Mouse (Mus musculus) urinary bladder, postnatal 14 days (tissue): Measurements from ENCODE around the gene Vegfc.
A peak's percentile ranks its signal among the peaks of the same experiment; 100 is the strongest.

ENCODE experiments used
- DNase-seq: peaks from one replicate; pipeline ENCODE4 v3.0.0; 2021; ENCODE audit warnings: low spot score

Gene Vegfc

DNA sequence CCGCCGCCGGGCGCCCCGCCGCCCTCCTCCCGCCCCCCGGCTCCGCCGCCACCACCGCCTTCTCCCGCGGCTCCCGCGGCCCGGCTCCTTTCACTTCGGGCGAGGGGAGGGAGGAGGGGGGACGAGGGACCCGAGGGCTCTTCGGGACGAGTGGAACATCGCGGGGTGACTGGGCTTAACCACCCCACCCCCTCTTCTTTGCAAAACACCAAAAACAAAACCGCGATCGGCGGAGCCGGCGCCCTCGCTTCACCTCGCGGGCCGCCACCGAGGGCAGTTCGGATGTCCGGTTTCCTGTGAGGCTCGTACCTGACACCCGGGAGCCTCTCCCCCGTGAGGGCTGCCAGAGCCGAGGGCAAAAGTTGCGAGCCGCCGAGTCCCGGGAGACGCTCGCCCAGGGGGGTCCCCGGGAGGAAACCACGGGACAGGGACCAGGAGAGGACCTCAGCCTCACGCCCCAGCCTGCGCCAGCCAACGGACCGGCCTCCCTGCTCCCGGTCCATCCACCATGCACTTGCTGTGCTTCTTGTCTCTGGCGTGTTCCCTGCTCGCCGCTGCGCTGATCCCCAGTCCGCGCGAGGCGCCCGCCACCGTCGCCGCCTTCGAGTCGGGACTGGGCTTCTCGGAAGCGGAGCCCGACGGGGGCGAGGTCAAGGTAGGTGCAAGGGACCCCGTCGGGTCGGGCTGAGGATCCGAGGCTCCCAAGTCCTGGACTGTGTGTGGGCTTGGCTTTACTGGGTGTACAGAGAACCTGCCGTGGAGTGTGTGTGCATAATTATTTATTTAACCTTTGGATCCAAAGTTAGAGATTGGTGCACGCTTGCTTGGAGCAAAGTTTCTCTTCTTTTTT is at the start of gene Vegfc:
Gene Vegfc, plus strand, starts transcription at position 336 of the 850 bp plus-strand sequence.
- peak; percentile 27 for DNase-seq

DNA sequence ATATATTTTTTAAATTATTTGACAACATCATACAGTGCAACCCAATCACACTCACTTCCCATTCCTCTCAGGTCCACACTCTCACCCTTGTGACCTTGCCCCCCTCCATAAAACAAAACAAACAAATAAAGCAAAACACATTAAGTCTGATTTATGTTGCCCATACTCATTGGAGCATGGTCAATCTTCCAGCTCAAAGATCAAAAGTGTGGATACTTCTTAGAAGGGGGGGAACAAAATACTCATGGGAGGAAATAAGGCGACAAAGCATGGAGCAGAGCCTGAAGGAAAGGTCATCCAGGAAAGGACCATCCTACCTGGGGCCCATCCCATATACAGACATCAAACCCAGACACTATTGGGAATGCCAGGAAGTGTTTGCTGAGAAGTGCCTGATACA is 42.8 kb upstream of the Vegfc start:
- DNase-seq: no peak

DNA sequence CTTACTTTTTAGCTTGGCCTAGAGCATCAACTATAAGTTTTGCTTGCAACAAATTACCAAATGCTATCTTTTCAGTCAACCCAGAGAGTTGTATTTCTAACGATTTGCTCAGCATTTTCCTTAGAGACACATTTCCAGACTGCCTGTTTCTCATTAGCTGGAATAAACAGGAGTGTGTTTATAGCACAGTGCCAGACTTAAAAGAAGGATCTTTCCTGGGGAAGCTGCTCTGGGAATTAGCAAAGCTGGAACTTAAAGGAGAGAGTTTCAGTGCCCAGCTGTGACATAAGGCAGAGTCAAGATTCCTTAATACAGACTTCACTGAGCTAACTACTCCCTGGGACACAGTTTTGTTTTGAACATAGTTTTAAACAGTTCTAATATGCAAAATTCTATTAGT is 34.8 kb upstream of the Vegfc start:
- no peak for DNase-seq

DNA sequence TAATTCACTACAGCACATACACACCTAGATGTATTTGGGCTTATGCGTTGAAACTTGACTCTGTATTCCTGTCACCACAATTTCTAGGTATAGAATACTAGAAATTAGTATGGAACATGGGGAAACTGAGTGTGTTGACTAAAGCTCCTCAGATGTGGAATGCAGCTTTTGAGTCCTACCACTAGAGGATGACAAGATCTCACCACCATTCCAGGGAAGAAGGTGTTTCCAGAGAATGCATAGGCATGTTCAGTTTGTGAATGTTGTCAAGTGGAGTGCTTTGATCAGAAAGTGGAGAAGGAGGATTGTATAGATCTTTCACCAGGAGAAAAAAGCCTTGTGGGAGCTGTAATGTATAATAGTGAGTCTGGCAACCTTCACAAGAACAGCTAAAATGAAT is 33.9 kb upstream of the Vegfc start:
- no peak for DNase-seq

DNA sequence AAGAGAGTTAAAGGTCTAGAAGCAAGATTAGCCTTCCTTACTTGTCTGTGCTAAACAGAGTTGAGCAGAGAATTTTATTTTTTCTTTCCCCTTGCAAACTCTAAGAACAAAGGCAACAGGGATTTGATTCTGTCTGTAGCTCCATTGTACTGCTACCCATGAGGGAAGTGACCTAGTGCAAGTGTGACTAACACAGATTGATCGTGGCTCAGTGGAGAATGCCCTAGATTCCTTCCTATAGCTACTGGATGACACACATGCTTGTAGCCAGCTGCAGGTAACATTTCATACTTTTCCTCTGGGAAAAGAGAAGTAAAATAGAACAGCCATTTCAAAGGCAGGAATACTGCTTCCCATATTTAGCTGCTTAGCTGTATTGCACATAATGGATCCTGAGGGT is 24.2 kb upstream of the Vegfc start:
- DNase-seq: no peak

DNA sequence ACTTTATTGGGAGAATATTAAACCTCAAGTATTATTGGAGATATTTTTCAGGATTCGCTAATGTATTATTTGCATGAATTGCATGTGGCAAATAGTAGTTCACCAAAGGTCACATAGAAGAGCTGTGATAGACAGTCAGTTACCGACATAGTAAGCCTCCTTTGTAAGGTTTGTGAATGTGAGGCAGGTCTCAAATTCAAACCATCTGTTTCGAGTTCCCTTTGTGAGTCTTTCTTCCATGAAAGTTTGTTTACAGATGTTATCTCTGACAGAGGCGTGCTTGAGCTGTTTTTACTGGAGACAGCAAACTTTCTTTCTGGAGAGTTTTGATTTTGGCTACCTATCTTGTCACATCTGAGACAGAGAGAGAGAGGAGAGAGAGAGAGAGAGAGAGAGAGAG is 11.9 kb upstream of the Vegfc start:
- no peak for DNase-seq

DNA sequence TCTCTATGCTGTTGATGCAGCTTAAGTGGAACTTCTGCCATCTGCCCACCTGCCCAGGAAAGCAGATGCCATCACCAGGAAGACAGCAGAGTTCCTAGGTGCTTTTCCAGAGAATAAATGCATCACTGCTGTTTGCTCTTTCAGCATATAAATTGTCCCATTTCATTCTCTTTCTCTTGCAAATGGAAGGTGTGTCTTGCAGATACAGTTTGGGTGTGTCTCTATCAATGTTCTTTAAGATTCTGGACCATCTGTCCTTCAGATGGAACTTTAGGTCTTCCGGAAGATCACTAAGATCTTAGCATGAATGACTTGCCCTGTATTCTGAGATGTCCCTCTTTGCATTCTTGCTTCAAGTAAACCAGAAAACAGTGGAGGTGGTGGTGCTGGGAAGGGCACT is 1.1 kb upstream of the Vegfc start:
- no peak for DNase-seq

DNA sequence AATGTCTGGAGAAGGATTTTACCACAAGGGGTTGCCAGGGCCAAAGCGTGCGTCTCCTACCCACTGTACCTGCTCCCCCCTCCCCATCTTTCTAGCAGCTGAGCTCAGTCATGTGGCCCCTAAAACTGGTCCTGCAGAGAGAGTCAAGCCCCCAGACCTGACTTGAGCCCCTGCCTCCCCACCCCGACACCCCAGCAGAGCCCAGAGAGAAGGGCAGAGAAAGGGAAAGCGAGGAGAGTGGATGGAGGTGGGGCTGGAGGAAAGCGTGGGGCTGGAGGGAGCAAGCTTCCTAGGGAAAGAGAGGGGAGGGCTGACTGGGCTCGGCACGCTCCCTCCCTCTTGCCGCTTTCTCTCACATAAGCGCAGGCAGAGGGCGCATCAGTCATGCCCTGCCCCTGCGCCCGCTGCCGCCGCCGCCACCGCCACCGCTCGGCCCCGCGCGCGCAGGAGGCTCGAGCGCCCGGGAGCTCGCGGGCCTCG is 575 bp upstream of the Vegfc start:
- peak; percentile 54 for DNase-seq

DNA sequence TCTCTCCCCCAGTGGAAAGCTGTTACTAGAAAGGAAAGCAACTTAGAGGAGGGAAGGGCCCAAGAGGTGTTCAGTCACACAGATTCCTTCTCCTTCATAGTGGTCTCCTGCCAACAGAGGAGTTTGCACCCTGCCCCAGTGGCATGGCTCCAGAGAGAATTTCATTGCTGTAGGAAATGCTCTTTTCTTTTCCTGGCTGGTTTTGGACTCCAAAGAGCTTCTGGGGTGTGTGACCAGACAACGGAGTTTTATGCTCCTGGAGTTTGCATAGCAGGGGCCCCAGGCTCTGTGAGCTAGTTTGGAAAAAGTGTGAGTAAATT is 675 bp downstream of the Vegfc start:
- peak; percentile 3 for DNase-seq

DNA sequence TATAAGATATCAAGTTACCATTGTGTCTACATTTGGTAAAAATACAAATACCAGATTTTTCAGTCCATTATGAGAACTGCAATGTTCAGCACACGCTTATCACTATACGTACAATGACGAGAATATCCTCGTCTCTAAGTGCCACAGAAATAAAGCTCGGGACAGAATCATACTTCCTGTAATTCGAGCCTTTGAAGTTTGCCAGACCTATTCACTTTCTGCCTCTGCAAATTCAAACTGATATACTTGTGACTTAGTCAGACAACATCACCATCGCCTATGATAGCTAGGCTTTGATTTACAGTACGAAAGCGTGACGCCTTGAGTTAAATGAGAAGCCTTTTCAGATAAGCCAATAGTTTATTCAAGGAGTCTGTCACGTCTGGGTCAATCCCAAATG is 1.6 kb downstream of the Vegfc start:
- DNase-seq: no peak

DNA sequence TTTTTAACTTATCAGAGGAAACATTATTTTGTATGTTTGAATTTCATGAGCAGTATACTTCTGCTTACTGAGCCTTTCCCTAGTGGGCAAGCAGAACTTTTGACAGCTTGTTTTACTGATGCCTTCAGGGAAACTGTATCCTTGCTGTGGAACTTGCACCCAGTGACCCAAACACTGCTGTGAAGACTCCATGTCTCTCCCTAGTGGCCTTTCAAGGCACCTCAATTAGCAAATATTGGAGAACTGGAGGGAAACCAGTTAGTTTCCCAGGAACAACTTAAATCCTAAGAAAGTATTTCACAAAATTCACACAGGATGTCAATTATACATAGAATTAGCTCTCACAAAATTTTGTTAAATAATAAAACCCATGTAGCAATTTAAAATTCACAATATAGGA is 2.2 kb downstream of the Vegfc start:
- no peak for DNase-seq

DNA sequence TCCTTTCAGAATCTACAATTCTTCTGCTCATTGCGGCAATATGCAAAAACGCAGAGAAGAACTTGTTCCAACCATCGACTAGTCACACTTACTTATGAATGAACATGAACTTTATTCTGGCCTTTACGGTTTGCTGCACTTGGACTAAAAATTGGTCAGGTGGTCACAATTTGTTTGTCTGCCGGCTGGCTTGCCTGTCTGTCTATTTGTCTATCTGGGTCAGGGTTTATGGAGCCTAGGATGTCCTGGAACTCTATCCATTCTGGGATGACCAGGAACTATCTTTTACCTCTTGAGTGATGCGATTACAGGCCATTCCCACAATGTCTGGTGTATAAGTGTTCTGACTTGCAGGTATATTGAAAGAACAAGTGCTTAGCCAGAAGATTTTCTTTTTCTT is 8.5 kb downstream of the Vegfc start:
- no peak for DNase-seq

DNA sequence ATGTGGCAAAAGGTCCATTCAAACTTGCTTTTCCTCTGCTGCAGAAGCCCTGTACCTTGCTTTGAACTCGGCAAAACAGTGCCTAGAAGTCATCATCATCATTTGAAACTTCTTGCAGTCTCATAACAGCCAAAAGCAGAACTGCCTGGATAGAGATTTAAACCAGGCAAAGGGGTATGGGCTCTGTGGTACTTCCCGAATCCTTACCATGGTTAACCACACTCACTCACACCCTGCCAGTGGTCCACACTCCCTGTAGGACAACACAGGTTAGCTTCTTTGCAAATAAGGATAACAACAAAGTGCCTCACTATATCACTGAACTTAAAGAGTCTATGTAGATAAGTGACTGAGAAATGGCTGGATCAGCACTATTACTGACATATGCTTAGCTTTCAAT is 9.7 kb downstream of the Vegfc start:
- DNase-seq: no peak

DNA sequence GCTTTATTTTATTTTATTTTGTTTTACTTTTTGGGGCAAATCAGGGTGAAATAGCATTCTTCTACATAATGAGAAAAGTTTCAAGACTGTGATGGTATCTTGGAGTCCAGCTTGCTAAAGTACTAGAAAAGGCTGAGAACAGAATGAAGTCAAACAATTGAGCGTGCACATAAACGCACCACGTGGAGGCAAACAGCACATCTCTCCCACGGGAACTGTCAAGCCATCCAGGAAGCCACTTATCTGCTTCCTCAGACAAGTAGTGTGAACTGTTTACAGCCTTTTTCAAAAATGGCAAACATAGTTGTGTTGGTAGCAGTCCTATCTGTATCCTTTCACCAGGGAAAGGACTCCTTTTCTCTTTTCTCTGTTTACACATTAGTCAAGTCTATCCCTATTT is 11.8 kb downstream of the Vegfc start:
- no peak for DNase-seq

DNA sequence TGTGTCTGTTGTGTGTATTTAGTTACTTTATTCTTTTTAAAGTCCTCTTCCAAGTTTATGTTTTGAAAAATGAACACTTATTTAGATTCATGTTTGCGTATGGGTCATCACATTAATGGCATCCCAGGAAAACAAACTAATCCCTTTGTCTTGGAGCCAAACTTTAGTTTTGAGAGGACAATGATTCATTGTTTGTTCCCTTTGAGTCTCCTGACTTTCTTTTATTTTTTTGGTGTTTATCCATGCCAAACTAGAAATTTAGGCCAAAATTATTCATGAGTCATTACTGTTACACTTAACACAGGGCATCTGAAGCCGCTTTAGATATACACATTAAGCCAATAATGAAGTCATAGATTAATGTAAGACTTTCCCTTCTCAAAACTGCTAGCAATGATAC is 12.5 kb downstream of the Vegfc start:
- DNase-seq: no peak

DNA sequence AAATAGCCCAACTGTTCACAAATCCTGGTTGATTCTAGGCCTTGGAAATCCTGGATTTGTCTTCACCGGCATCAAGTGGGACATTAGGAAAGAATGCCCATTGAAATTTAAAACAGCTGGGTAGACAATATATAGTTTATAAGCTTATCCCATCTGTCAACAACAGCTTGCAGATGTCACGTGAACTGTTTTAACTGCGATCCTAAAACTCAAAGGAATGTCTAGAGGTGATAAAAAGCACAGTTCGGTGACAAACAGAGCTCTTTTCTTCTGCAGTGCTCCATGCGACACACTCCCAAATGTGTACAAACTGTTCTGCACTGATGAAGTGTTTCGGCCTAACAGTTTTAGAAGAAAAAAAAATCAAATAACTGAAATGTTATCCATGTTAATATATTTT is 22.7 kb downstream of the Vegfc start:
- no peak for DNase-seq

DNA sequence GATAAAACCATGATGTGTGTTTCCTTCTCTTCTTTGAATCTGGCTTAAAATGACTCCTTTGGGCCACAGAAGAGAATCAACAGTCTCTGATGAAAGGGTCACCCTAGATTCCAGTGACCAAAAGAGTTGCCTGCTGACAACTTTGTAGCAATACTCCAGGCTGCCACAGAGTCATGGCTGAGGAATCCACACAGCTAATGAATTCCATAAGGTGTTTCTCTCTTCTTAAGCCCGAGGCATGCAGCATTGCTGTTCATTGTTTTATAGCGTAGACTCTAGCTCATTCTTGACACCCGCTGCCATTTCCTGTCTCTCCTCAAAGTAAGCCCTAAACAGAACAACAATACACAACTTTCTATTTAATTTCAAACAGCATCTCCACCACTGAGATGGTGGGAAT is 37.2 kb downstream of the Vegfc start:
- DNase-seq: no peak

DNA sequence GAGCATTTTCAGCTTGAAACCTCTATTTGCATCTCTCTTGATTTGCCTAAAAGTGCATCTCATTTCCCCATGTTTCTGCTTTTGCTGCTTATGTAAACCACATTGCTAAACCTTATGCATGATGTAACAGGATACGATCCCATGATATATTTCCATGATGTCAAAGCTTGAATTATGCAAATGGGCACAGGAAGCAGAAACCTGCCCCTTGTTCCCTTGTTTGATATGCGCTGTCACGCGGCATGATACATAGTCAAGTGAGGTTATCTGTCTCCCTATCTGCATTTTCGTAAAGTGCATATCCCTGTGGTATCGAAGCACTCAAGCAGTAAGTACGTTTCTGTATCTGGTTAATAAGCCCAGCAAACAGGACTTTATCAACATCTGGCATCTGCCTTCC is 42.7 kb downstream of the Vegfc start:
- DNase-seq: no peak

DNA sequence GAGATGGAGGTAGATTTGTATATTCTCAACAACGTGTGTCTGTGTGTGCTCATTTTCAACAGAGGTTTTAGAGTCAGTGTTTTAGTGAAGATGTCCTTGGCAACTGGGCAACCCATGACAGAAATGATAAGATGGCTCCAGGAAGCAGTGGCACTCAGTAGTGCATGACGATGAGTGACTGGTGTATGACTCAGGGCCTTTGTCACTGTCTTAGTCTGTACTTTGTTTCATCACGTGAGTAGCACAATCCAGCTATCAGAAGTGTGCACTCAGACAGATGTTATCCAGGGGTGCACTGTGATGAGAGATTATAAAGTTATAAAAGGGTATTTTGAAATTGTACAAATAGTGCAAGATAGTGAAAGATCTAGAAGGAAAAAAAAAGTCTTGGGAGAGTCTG is 44.5 kb downstream of the Vegfc start:
- no peak for DNase-seq

DNA sequence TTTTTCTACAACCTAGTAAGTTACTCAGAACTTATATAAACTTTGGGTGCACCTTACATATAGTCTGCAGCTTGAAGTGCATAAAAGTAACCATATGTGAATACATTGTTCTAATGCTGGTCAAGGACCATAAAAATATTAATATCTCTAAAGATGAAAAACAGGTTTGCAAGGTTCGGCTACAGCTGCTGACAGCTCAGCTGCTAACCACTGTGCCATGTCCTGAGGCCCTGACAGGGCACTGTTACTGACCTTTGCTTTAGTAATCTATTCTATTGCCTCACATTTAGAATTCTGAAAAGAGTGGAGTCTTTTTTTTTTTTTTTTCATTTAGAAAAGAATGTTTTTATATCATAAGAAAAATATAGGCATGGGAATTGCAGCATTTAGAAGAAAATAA is 44.9 kb downstream of the Vegfc start:
- DNase-seq: no peak

DNA sequence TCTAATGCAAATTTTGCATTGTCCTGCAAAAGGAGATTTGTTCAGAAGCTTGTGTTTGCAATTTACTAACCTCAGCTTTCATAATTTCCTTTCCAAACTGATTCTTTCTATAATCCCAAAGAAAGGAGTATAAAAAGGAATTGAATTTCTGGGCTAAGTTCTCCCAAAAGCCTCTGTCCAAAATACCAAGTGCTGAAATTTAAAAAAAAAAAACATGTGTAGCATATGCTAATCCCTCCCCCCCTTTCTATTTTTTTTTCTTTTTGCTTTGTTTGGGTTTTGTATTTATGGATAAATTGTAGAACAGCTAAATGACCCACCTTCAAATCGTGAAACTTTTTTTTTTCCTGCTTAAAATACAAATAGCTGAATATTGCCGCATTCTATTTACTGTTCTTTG is 53.2 kb downstream of the Vegfc start:
- DNase-seq: no peak

DNA sequence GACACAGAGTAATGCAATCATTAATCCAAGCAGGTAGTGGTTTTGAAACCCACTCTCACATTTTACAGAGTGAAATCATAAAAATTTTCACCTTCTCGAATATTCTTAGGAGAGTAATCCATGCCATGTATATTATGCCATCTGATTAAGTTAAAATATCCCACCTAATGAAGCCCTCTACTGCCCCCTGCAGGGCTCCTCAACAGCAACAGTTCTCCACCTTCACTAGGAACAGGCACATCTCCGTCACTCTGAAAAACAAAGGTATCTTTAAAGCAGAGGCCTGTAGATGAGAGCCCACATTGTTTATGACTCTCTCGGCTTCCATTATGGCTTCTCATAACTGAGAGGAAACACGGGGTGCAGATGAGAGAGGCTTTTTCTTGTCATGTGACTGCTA is 75.8 kb downstream of the Vegfc start:
- DNase-seq: peak; percentile 33

DNA sequence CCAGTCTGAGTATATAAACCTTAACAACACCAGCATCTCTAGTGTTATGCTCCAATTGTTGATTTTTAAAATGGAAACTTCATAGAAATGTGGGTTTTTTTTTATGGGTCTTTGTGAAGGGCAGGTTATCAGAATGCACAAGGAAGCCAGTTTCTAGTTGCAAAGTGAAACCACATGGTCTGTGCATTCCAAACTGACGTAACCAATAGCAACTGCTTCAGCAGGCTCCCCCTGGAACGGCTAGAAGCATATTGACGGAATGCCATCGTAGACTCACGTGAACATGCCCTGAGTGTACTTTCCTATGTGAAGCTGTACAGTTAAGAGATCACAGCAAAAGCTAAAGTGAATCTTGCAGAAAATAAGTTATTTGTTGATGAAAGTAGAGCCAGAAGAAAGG is 86.1 kb downstream of the Vegfc start:
- no peak for DNase-seq

DNA sequence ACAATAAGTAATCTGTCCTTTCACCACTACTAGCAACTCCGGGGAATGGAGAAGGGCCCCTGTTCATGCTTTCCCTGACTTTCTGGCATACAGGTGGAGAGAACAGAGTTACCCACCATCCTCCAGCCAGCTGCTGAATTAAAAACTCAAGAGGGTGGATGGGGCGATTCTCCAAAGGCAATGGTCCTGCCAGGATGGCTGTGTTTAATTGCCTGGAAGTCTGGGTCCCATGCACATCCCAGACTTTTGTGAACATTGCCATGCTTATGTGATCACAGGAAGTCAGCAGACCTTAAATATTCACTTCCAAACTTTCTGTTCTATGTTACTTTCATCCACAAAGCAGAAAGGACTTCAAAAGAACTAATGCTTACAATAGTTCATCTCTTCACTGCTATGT is 107.9 kb downstream of the Vegfc start:
- DNase-seq: no peak

DNA sequence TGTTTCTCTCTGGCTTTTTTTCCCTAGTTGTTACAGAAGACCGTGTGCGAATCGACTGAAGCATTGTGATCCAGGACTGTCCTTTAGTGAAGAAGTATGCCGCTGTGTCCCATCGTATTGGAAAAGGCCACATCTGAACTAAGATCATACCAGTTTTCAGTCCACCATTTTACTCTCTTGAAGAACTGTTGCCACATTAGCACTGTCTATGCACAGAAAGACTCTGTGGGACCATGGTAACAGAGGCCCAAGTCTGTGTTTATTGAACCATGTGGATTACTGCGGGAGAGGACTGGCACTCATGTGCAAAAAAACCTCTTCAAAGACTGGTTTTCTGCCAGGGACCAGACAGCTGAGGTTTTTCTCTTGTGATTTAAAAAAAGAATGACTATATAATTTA is 108.5 kb downstream of the Vegfc start:
- no peak for DNase-seq
